Mouse (Mus musculus) brain, embryonic 14.5 days (tissue): ENCODE data around the gene 9530077C05Rik.

Experiments
- CTCF ChIP-seq: fragments of 200-500 bp; IDR thresholded peaks from 2 replicates; pipeline ENCODE4 v1.5.1; 2012; ENCODE audit warnings: inconsistent platforms, mild to moderate bottlenecking, moderate library complexity, borderline replicate concordance; ENCODE audit not compliant: insufficient read depth, insufficient read length; ENCODE audit errors: extremely low read depth
- POLR2A ChIP-seq: fragments of 200-500 bp; IDR thresholded peaks from 2 replicates; pipeline ENCODE4 v1.6.1; 2012; ENCODE audit warnings: mild to moderate bottlenecking, inconsistent platforms, borderline replicate concordance; ENCODE audit not compliant: poor library complexity, insufficient read depth, insufficient read length, severe bottlenecking; ENCODE audit errors: extremely low read depth

DNA sequence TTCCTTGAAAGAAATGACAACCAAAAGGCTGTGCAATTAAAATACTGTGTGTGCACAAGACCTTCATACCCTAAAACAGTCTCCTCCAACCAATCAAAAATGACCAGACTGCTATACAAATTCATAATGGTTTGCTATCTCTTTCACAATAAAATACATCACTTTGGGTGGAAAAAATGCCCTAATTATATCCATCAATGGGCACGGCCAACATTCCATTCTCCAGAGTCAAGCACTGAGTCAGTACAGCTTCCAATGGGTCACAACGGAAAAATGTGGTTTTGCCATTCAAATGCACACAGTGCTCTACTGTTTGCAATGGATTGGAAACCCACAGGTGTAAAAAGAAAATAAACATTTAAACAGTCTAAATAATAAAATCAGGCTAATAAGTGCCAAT, 25.4 kb upstream of the 9530077C05Rik start:
- TF ChIP-seq CTCF (no peak), POLR2A (no peak)
